Mouse (Mus musculus) c-Kit-positive CD71-negative TER-119-negative erythroid progenitor cells, embryonic 14.5 days (primary cell): Measurements from ENCODE around the gene Il1rap.
A peak's percentile ranks its signal among the peaks of the same experiment; 100 is the strongest.

Experiments used
- DNase-seq: peaks from one replicate; pipeline ENCODE4 v3.0.0-alpha.2; 2013; ENCODE audit warnings: low read depth

Il1rap gene

DNA sequence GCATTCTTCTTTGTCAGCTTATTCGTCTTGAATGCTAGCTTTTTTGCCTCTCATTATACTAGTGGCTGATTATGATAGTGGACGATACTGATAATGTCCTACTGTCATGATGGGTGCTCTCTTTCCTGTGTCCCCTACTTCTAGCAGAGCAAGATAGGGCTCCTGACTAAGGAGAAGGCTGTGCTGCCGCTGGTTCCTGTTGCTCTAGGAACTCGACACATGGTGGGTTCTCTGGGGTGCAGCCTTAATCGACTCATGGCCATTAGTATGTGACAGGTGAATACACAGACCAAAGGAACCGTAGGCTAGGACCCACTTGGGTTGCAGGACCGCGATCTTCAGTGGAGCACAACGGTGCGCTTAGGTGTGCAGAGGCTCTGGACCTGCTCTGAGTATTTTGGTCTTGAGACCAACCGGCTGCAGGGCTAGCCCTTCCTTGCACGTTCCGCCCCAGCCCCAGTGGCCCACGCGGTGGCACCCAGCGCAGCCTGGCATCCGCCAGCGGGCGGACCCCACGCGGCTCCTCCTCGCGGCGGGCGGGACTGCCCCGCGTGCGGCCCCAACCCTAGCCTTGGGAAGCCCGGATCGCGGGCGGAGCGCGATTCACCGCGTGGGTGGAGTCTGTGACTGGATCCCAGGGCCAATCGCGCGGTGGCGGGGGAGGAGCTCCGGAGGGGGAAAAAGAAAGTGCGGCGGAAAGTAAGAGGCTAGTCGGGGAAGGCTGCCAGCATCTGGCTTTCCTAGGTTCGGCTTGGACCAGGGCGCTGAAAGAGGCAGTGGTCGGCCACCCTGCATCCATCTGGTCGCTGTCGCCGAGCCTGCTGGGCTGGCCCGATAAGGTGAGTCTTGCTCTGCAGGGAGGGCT, at the start of gene Il1rap:
TSS of gene Il1rap (plus strand) at position 657 of the 865 bp plus-strand sequence.
- DNase-seq, result peak; percentile 88

DNA sequence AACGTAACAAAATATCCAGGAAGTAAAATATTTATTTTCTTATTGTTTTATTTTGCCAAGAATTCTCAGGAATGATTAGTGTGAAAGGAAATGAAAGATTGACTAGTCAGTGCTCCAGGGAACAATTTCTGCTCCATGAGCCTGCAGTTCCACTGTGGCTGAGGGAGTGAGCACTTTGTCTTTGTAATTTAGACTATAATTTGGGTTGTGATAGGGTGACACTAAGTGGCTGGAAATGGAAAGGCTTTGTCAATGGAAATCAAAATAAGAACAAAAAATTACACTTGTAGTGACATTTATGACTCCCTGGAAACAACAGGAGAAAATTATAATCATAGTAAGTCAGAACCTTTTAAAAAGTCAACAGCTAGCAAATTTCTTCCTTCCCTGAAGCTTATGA, 49.2 kb upstream of the Il1rap start:
- no peak for DNase-seq

DNA sequence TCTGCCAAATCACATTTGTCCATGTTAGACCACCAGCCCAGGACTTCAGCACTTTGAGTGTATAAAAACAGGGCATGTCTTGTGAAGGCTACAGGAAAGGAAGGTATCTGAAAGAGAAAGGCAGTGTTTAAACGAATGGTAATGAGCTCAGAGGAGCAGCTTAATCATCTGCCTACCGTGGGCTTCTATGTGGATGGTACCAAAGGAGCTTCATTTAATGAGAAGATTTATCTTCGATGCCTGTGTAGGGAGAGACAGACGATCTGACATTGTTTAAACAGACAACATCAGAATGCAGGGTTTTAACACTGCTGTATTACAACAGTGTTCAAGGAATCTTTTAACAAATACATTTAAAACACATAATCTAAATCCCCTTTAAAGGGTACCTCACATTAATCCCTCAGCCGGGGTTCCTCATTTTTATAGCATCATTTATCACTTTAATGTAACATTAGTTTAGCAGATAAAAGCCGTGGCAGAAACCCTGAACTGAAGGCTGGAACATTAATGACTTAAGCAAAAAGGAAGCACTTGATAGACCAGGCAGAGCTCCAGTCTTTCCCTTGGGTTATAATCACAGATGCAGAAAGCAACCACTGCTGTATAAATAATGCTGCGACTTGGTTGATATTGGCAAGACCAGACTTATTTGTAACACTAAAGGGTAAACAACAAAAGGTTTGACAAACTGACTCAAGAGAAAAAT, 35.2 kb upstream of the Il1rap start:
- DNase-seq, result no peak

DNA sequence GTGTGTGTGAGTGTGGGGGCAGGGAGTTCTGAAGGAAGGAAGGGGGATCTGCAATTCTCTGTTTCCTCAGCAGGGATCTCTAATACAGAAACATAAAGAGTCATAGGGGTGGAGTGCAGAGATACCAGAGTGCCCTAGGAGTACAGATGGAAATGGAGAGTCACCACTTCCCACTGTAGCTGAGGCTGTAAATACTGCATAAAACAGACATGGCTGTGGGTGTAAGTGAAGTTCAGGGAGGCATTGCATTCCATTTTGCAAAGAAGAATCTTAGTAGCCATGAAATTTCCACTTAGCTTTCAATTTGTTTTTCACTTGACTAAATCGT, 34.7 kb upstream of the Il1rap start:
- DNase-seq, result no peak

DNA sequence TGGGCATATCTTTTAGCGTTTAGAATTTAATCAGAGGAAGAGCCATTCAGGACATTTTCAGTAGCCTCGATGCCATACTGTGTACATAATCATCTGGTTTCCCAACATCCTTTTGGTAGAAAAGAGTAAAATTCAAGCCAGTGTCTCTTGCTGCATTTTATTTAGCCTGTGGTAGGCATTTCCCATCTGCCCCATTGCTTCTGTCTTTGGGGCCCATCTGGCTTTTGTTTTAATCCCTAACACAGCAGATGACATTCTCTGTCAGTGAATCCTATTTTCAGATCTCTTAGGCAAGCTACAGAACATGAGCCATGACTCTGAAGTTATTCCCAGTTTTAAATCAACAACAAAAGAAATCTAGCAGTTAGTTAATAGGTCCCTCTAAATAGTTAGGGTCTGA, 32.3 kb upstream of the Il1rap start:
- DNase-seq, result no peak

DNA sequence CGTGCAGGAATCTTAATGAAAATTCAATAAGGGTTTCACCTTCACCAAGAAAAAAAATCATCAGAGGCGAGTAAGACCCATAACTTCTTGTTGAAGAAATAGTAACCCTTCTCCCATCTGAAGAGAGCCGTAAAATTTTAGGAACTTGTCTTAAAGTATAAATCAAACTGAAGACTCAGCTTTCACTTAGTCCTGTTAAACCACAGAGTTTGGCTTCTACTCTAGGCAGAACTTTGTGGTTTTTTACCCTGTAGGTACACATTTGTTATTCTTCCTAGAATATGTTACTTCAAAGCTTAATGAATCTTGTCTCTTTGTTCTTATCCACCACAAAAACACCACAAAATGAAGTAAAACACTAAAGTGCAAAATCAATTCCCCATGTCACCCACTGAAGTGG, 29.3 kb upstream of the Il1rap start:
- peak; percentile 3 for DNase-seq

DNA sequence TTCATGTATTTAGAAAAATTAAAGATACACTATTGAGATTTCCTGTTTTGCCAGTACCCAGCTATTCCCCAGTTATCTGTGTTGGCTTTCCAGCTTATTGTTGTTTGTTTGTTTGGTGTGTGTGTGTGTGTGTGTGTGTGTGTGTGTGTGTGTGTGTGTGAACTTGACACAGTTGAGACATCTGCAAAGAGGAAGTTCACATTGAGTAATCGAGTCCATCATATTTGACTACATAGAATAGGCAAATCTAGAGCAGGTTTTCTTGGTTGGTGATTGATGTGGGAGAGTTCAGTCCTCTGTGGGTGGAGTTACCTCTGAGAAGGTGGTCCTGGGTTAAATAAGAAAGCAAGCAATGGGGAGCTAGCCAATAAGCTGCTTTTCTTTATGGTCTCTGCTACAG, 22.7 kb upstream of the Il1rap start:
- DNase-seq, result no peak

DNA sequence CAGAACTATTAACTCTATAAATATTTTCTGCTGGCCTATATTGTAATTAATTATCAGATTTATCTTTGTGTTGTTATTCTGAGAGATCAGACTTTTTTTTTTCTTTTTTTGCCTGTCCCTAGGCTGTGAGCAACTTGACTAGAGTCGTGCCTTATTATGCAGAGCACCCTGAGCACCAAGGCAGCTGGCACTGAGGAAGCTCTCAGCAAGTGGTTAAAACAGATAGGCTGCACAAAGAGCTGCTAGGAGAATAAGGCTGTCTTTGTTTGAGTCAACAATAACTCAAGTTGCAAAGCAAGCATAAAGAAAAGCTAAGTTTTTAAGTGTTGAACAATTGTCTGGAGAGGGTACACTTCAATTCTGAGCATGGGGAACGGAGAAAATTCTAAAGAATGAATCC, 19.8 kb upstream of the Il1rap start:
- no peak for DNase-seq

DNA sequence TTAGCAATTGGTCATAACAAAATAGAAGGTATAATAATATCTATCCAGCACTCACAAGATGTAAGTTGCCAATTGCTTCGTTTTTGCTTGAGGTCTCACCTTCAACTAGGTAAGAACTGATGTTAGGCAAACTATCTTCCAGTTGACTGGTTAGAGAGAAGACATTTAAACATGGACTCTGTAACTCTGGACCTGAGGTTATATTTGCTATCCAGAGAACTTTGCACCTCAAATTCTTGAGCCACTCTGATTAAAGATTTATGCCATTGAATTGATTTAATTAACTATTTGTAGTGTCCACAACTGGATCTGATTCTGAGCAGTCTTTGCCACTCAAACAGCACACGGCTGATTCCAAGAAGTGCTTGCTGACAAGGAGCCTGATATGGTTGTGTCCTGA, 18.7 kb upstream of the Il1rap start:
- DNase-seq, result no peak

DNA sequence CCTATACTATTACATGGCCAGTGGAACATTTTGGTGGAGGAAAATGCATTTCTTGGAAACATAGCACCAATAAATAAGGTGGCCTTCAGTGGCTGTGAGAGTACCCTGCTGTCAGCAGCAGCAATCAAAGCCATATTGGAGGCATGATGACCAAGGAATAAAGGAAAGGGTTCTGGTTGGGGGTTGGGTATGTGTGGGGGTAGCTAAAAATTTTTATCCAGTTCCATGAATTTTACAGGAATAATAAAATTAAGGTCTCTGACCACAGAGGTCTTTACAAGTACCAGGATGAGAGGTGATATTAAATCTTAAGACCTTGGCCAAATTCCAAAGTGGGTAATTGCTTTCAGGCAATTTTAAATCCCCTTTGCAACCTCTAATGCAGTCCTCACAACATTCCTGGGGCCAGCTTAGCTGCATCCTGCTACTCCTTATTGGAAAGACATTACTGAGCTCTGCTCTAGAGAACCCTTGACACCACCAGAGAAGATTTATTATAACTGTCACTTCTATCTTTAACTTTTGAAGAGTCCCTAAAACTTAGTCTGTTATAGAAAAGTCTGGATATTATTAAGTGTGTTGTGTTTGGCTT, 12.0 kb upstream of the Il1rap start:
- DNase-seq, result no peak

DNA sequence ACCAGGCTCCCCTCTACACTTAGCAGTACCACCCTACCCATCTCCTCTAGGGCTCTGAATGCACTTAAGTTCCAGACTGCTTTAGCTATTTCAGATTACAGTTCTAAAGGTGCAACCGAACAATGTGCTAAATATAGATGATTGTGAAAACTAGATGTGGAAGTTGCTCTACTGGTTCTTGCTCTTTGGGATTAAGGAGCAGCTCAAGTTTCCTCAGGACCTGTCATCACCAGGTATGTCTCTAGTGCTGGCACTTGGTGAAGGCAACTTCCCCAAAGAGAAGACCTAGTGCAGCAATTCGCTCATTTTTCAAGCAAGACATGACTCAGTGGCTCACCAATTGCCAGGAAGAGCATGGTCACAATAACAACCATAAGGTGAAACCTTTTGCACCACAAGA, 9.7 kb upstream of the Il1rap start:
- no peak for DNase-seq

DNA sequence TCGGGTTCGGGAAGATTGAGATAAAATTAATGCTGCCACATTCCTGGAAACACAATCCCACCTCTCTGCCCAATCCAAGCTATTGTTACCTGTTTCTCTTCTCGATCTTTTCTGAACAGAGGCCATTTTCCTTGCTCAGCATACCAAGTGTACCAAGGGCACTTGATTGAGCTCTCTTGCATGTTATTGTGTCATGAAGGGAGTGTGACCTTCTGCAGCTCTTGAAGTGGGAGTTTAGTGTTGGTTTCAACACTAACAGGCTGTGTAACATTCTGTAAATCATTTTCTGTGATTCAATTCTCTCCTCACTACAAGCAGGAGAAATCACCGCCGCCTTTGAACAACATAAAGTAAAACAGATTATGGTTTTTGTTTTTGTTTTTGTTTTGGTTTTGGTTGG, 7.3 kb upstream of the Il1rap start:
- no peak for DNase-seq

DNA sequence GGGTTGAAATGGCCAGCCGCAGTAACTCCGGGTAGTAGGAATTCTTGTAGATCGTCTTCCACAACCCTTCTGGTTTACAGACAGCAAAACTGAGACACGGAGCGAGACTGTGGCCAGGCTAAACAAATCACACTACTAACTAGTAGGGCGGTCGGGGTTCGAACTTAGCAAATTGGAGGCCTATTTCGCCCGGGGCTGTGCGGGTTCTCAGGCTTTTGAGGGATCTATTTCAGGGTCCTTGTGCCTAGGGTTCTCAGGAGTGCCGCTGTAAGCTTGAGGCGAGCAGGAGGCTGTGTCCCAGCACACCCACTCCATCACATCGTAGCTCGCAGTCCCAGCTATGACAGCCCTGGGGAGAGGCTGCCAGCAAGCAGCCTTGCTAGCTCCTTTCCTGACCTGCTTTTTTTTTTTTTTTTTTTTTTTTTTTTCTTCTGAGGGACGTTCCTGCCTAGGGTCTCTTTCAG, 441 bp downstream of the Il1rap start:
- peak; percentile 17 for DNase-seq

DNA sequence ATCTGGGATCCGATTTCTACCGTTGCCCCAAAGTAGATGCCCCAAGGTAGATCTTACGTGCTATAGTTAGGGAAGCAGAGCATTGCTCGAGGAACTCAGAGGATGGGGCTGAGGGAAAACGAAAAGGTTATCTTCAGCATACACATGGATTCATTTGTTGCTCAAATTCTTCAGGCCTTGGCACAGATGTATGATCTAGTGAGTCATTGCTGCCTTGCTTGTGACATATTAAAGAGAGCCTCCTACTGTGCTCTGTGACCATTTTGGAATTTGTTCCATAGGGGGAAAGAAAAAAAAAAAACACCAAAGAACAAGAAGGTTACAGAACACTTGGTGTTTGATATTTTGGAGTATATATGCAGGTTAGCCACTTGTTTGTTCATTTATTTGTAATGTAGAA, 4.3 kb downstream of the Il1rap start:
- no peak for DNase-seq

DNA sequence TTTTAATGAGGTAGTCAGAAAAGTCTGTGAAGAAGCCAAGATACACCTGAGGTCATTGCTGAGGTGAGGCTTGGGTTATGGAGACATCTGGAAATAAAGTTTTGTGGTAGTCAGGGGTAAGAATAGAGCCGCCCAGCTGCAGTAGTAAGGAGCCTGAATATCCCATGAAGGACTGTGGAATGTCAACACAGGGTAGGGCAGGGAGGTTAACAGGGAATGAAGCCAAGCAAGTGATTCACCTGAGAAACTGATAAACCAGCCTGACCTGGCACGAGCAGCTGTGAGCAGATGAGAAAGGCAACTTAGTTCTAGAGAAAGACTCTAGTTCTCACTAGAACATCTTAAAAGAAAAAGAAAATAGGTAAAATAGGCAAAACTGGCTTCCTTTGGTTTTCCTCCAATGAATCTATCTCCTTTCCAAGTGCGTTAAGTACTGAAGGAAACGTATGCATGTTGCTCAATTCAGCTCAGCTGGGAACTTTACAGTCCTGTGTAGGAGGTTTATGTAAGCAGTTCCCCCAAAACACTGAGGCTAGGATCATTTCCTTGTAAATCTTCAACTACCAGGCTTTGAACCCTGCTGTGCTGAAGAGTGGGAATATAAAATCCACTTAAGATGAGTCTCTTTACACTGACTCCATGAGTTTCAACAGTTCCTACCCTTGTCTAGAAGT, 9.5 kb downstream of the Il1rap start:
- no peak for DNase-seq

DNA sequence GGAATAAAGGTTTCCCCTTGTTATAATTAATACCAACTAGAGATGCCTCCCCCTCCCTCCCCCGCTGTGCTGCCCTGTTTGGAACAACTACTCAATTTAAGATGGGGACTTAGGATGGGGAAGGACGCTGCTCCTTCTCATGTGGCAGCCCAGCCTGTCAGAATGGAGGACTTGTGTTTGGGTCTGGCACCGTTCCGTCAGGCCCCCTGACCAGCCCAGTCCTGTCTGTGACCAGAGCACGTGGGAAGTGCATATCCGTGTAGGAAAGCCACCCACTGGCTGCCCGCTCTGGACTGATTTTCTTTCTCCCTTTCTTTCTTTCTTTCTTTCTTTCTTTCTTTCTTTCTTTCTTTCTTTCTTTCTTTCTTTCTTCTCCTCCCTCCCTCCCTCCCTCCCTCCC, 14.9 kb downstream of the Il1rap start:
- no peak for DNase-seq

DNA sequence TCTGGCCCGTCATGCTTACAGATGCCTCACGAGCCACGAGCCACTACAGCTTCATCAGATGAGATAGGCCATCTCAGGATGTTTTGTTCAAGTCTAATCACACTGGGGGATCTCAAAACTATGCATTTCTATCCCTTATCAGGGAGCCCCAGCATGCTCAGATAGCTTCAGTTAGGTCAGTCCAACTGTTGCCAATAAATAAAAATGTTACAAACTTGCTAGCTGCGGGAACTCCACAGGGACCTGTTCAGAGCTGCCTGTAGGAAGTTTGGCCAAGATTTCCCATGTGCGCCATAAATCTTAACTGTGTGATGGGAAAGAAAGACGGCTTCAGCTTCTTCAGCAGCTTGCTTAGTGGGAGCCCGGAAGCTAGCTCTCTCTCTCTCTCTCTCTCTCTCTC, 15.8 kb downstream of the Il1rap start:
- no peak for DNase-seq

DNA sequence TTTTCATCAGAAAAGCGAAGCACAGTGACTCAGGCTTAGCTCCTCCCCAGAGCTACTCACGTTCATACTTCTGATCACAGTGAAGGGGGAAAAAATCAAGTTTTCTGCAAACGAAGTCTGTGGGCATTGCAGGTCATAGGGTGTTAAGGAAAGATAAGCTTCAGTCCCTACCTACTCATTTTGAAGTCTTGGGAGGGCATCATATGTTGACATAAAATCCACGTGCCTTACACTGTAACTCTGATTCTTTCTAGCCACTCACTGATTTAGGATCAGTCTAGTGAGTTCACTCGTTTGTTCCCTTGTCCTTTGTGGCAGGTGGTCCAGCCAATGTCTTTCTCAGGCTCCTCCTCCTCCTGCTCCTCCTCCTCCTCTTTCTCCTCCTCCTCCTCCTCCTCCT, 17.1 kb downstream of the Il1rap start:
- no peak for DNase-seq

DNA sequence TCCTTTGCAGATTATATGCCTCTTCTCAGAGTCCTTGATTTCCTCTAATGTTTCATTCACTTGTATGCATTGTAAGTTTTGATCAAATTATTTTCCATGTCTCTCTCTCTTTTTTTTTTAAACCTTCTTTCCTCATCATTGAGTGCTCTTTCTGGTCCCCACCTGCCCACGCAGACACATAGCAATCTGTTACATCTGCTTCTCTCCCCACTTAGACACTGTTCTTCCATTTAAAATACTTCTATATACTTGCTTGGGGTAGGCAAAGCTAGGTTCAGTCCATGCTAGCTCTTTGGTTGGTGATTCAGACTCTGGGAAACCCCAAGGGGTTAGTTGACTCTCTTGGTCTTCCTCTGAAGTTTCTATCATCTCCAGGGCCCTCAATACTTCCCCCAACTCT, 20.0 kb downstream of the Il1rap start:
- DNase-seq, result no peak

DNA sequence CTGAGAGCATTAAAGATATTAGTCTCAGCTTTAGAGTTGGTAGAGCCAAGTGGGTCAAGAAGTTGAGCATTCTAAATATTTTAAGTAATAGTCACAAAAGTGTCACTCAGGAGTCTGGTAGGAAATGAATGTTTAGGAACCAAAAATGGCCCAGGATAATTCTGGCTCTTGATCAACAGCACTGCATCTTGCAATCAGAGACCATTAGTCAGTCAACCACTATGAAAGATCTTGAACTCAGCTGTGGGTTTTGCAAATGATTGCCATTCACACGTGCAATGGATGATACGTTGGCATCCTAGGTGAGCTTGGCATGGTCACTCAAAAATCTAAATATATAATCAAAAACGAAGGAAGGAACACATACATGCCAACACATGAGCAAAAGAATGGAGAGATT, 23.1 kb downstream of the Il1rap start:
- no peak for DNase-seq

DNA sequence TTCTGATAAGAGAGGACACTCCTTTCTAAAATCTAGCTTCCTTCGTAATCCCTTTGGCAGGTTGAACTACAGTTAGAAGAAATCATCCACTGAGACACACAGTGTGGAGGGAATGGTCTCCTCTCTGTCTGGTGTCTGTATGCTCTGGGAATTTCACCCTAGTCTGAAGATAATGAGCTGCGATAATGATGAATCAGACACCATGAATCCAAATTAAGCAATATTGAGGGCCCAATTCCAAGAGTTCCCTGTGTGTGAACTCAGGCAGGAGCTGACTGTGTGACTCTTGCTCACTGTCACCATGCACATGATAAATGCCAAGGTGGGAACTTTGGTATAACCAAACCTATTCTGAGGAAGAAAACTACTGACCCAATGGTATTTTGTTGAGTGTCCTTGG, 26.5 kb downstream of the Il1rap start:
- no peak for DNase-seq

DNA sequence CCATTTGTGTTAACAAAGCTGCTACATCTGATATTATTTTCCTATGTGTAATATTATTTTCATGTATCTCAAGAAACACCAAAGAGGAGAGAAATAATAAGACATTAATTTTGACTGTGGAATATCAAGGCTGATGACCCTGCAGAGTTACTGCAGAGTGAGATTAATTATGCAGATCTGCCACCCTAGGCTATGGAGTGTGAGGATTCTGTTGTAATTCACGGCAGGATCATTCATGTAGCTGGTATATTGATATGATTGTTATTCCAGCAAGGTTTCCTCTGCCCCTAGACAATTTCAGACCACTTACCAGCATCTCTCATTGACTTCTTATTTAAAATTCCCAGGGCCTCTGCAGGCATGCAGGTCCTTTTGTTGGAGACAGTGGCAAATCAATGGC, 29.0 kb downstream of the Il1rap start:
- no peak for DNase-seq
